Mouse (Mus musculus) frontal cortex, postnatal 10 days (tissue): ENCODE data around the gene Odf2.
"Not testable (repeated sequence)": the region's sequence is repeated elsewhere in the genome, so short reads cannot be mapped to it uniquely, and the experiment has no call there.

ENCODE experiments used
- DNase-seq, 2 experiments: peaks; one replicate each; pipeline ENCODE4 v3.0.0; 2022; ENCODE audit warnings: low spot score in 2 of 2, mixed read lengths in 1 of 2

The Odf2 gene

GRCm38 (mm10) chr2:29868949-29869645 lies 19.9 kb upstream of the Odf2 start, which contains the start of gene Cercam:
Cercam (plus strand) TSS chr2:29869164.
- peak; percentile 76 to 84 for DNase-seq

GRCm38 (mm10) chr2:29869646-29870451 lies 19.2 kb upstream of the Odf2 start:
- DNase-seq = no peak

- DNase-seq = no peak
Observed at GRCm38 (mm10) chr2:29872581-29873295, 16.3 kb upstream of the Odf2 start.

- DNase-seq = no peak
Observed at GRCm38 (mm10) chr2:29873801-29874200, 15.2 kb upstream of the Odf2 start.

GRCm38 (mm10) chr2:29878061-29878460 lies 11.0 kb upstream of the Odf2 start:
- no peak for DNase-seq

GRCm38 (mm10) chr2:29879191-29879590 lies 9.8 kb upstream of the Odf2 start:
- DNase-seq = no peak

- DNase-seq = no peak
Observed at GRCm38 (mm10) chr2:29879964-29880830, 8.8 kb upstream of the Odf2 start.

GRCm38 (mm10) chr2:29886659-29887292 lies 2.2 kb upstream of the Odf2 start:
- not testable (repeated sequence) for DNase-seq

- peak; percentile 81 to 86 for DNase-seq
Observed at GRCm38 (mm10) chr2:29889991-29890833, 1.2 kb downstream of the Odf2 start.

GRCm38 (mm10) chr2:29891773-29892172 lies 2.8 kb downstream of the Odf2 start:
- no peak for DNase-seq

GRCm38 (mm10) chr2:29896071-29896470 lies 7.0 kb downstream of the Odf2 start:
- DNase-seq = no peak

- no peak for DNase-seq
Observed at GRCm38 (mm10) chr2:29897366-29897765, 8.3 kb downstream of the Odf2 start.

GRCm38 (mm10) chr2:29898081-29898480 lies 9.1 kb downstream of the Odf2 start:
- no peak for DNase-seq

- DNase-seq = no peak
Observed at GRCm38 (mm10) chr2:29902194-29902593, 13.2 kb downstream of the Odf2 start.

GRCm38 (mm10) chr2:29908171-29908570 lies 19.1 kb downstream of the Odf2 start:
- not testable (repeated sequence) for DNase-seq

- no peak for DNase-seq
Observed at GRCm38 (mm10) chr2:29910042-29910441, 21.0 kb downstream of the Odf2 start.

GRCm38 (mm10) chr2:29917621-29918020 lies 28.6 kb downstream of the Odf2 start:
- DNase-seq = no peak

GRCm38 (mm10) chr2:29922011-29922410 lies 33.0 kb downstream of the Odf2 start:
- DNase-seq = peak in 1 of 2 experiments; percentile 34

GRCm38 (mm10) chr2:29926542-29926941 lies 37.5 kb downstream of the Odf2 start:
- DNase-seq = no peak

- DNase-seq = no peak
Observed at GRCm38 (mm10) chr2:29930506-29930905, 41.5 kb downstream of the Odf2 start.
